Mouse (Mus musculus): ENCODE results near the gene Il23a. TPM values are rescaled to one million over a fixed set of nuclear protein-coding genes. Genes with fewer than 3 reads are reported as not detected.

Gene Il23a
- not detected for polyA plus RNA-seq (2017; shearing (Covaris generic))

GRCm38 (mm10) chr10:128298702-128299171 is at the start of gene Il23a:
Il23a (minus strand) TSS chr10:128298752.

GRCm38 (mm10) chr10:128337306-128338181 is 39.0 kb upstream of the Il23a start, which contains the start of gene Cs:
Cs (plus strand) TSS chr10:128337734.

GRCm38 (mm10) chr10:128322141-128323108 is 23.9 kb upstream of the Il23a start, which contains the start of gene Cnpy2:
Cnpy2 (plus strand) TSS chr10:128322459.

GRCm38 (mm10) chr10:128303126-128304021 is 4.8 kb upstream of the Il23a start, which contains the start of gene Pan2:
Pan2 (plus strand) TSS chr10:128303335.

GRCm38 (mm10) chr10:128270287-128270841 is 28.2 kb downstream of the Il23a start, which contains the start of gene Stat2:
Stat2 (plus strand) TSS chr10:128270559.

GRCm38 (mm10) chr10:128268371-128268770 is 30.2 kb downstream of the Il23a start, which contains the start of gene Apof:
Apof (plus strand) TSS chr10:128268671.

GRCm38 (mm10) chr10:128253677-128254255 is 44.8 kb downstream of the Il23a start, which contains the start of gene Apon:
Apon (plus strand) TSS chr10:128254096.

Other genes starting within 250 kb of the Il23a start
- 129 TPM for gene Ptges3, start 239.8 kb downstream of the Il23a start, polyA plus RNA-seq (2017; shearing (Covaris generic))
- gene Atp5b, start 215.5 kb downstream of the Il23a start, polyA plus RNA-seq (2017; shearing (Covaris generic)) = 1,208 TPM
- gene Baz2a, start 207.2 kb downstream of the Il23a start, polyA plus RNA-seq (2017; shearing (Covaris generic)) = 73.2 TPM
- 29.8 TPM for gene Rbms2, start 118.5 kb downstream of the Il23a start, polyA plus RNA-seq (2017; shearing (Covaris generic))
- gene Gls2, start 104.3 kb downstream of the Il23a start, polyA plus RNA-seq (2017; shearing (Covaris generic)) = 0.59 TPM
- 15.2 TPM for gene Spryd4, start 86.9 kb downstream of the Il23a start, polyA plus RNA-seq (2017; shearing (Covaris generic))
- not detected for gene Mip, start 72.9 kb downstream of the Il23a start, polyA plus RNA-seq (2017; shearing (Covaris generic))
- gene Timeless, start 66.7 kb downstream of the Il23a start, polyA plus RNA-seq (2017; shearing (Covaris generic)) = 26.8 TPM
- 0.17 TPM for gene Apon, start 44.7 kb downstream of the Il23a start, polyA plus RNA-seq (2017; shearing (Covaris generic))
- gene Apof, start 30.1 kb downstream of the Il23a start, polyA plus RNA-seq (2017; shearing (Covaris generic)) = not detected
- gene Stat2, start 28.2 kb downstream of the Il23a start, polyA plus RNA-seq (2017; shearing (Covaris generic)) = 78.3 TPM
- 45.7 TPM for gene Pan2, start 4.6 kb upstream of the Il23a start, polyA plus RNA-seq (2017; shearing (Covaris generic))
- gene Cnpy2, start 23.7 kb upstream of the Il23a start, polyA plus RNA-seq (2017; shearing (Covaris generic)) = 121 TPM
- gene Cs, start 39.0 kb upstream of the Il23a start, polyA plus RNA-seq (2017; shearing (Covaris generic)) = 164 TPM
- 35.0 TPM for gene Coq10a, start 70.2 kb upstream of the Il23a start, polyA plus RNA-seq (2017; shearing (Covaris generic))
- gene Ankrd52, start 78.4 kb upstream of the Il23a start, polyA plus RNA-seq (2017; shearing (Covaris generic)) = 7.0 TPM
- 0.32 TPM for gene Slc39a5, start 102.5 kb upstream of the Il23a start, polyA plus RNA-seq (2017; shearing (Covaris generic))
- 104 TPM for gene Nabp2, start 112.7 kb upstream of the Il23a start, polyA plus RNA-seq (2017; shearing (Covaris generic))
- gene Rnf41, start 112.9 kb upstream of the Il23a start, polyA plus RNA-seq (2017; shearing (Covaris generic)) = 39.7 TPM
- 127 TPM for gene Smarcc2, start 160.5 kb upstream of the Il23a start, polyA plus RNA-seq (2017; shearing (Covaris generic))
- gene Myl6, start 195.4 kb upstream of the Il23a start, polyA plus RNA-seq (2017; shearing (Covaris generic)) = 1,369 TPM
- 3.9 TPM for gene Myl6b, start 199.9 kb upstream of the Il23a start, polyA plus RNA-seq (2017; shearing (Covaris generic))
- 222 TPM for gene Esyt1, start 227.1 kb upstream of the Il23a start, polyA plus RNA-seq (2017; shearing (Covaris generic))
- 24.2 TPM for gene Zc3h10, start 249.0 kb upstream of the Il23a start, polyA plus RNA-seq (2017; shearing (Covaris generic))